Mouse (Mus musculus) stomach, postnatal 0 days (tissue): ENCODE measurements around the gene Myo15.

Experiments used
- CTCF ChIP-seq: IDR thresholded peaks from 2 replicates; pipeline ENCODE4 v1.5.1; 2016; ENCODE audit warnings: antibody characterized with exemption, low read depth, mild to moderate bottlenecking, moderate library complexity
- EP300 ChIP-seq: optimal IDR thresholded peaks from 2 replicates; pipeline ENCODE3; 2016; ENCODE audit warnings: antibody characterized with exemption

- TF ChIP-seq EP300 (no peak), CTCF (no peak)
These were observed 52.9 kb downstream of the Myo15 start for GRCm38 (mm10) chr11:60522027-60522426.
